Mouse (Mus musculus) heart, postnatal 0 days (tissue): ENCODE results near the gene Wdr63.

ENCODE experiments used
- CTCF ChIP-seq: IDR thresholded peaks from 2 replicates; pipeline ENCODE4 v1.5.1; 2016; ENCODE audit warnings: antibody characterized with exemption, control low read depth, low read depth
- EP300 ChIP-seq: IDR thresholded peaks from 2 replicates; pipeline ENCODE4 v1.6.1; 2016; ENCODE audit warnings: antibody characterized with exemption, low read depth

- TF ChIP-seq CTCF (no peak), EP300 (no peak)
Measured at GRCm38 (mm10) chr3:146122125-146122420, 14.1 kb upstream of the Wdr63 start.
